In genomic region chr5:123326751-123327148, GRCm38 (mm10) we compare ENCODE assay signal across 9 mouse cellular contexts. TPM values are rescaled to one million over a fixed set of nuclear protein-coding genes. Genes with fewer than 3 reads are reported as not detected.
DNase-seq lines count a peak whose midpoint lies in the region; ATAC-seq and TF ChIP-seq lines count a peak whose summit lies in the region.
"Had no signal": no experiment of that assay in that cellular context is flagged by ENCODE, and none has a peak within 500 bp of the region (broad histone marks: within the 10 kb centered on the region; RNA-seq: fewer than 3 reads in every experiment).

No protein-coding gene starts in this region.

- no peaks in the 10 kb centered on the region for H3K9me3 ChIP-seq in forebrain, embryonic 12.5 days
- no peaks in the 10 kb centered on the region for H3K9me3 ChIP-seq in forebrain, embryonic 11.5 days (ENCODE audit: control insufficient read depth, low read length)
- no peaks in the 10 kb centered on the region for H3K9me3 ChIP-seq in heart, embryonic 16.5 days (replicated peaks; ENCODE audit: control insufficient read depth, low read length)
- H3K9me3 ChIP-seq in hindbrain, embryonic 16.5 days (ENCODE audit: control insufficient read depth, low read length) = no peaks in the 10 kb centered on the region

- H3K4me1 ChIP-seq in forebrain, embryonic 12.5 days = peaks cover 20% of the 10 kb centered on the region
- H3K4me1 ChIP-seq in forebrain, embryonic 11.5 days (replicated peaks; ENCODE audit: control insufficient read depth, insufficient read depth, low read length) = peaks cover 8% of the 10 kb centered on the region; the same call in 1 of the 2 replicates
- H3K4me1 ChIP-seq in heart, embryonic 16.5 days (ENCODE audit: control insufficient read depth, insufficient read depth, low read length) = 0 out of 2 replicates have a peak, but pooled peaks cover 2% of the 10 kb centered on the region
- peaks cover 8% of the 10 kb centered on the region; the same call in 1 of the 2 replicates for H3K4me1 ChIP-seq in hindbrain, embryonic 16.5 days (ENCODE audit: control insufficient read depth, insufficient read depth, low read depth, low read length)
- H3K4me1 ChIP-seq in thymus, adult 2 months (replicated peaks; ENCODE audit: control insufficient read depth, insufficient read depth, low read length) = no peaks in the 10 kb centered on the region

- H3K9ac ChIP-seq in forebrain, embryonic 12.5 days = no peak overlapping the region
- no peak overlapping the region for H3K9ac ChIP-seq in forebrain, embryonic 11.5 days (ENCODE audit: low read length)
- no peak overlapping the region for H3K9ac ChIP-seq in heart, embryonic 16.5 days (ENCODE audit: low read length)
- H3K9ac ChIP-seq in hindbrain, embryonic 16.5 days (ENCODE audit: low read depth, low read length) = no peak overlapping the region

- no peak for TF ChIP-seq CTCF in thymus, adult 2 months (IDR thresholded peaks at IDR 0.05; ENCODE audit: borderline replicate concordance, control insufficient read depth, extremely low read depth, insufficient read depth, low read length, poor library complexity)

- ATAC-seq in forebrain, embryonic 12.5 days (ENCODE audit: low FRiP score) = no peak
- no peak for ATAC-seq in forebrain, embryonic 11.5 days (replicated peaks; ENCODE audit: low FRiP score)
- ATAC-seq in heart, embryonic 16.5 days (replicated peaks; ENCODE audit: extremely low read depth, insufficient read depth, low FRiP score) = peak; percentile 57
- ATAC-seq in hindbrain, embryonic 16.5 days = no peak

- H3K27me3 ChIP-seq in forebrain, embryonic 12.5 days = no peaks in the 10 kb centered on the region
- H3K27me3 ChIP-seq in forebrain, embryonic 11.5 days (ENCODE audit: control insufficient read depth, insufficient read depth, low read length) = no peaks in the 10 kb centered on the region
- no peaks in the 10 kb centered on the region for H3K27me3 ChIP-seq in heart, embryonic 16.5 days (ENCODE audit: control insufficient read depth, insufficient read depth, low read length)
- no peaks in the 10 kb centered on the region; the same call in 1 of the 2 replicates for H3K27me3 ChIP-seq in hindbrain, embryonic 16.5 days (replicated peaks; ENCODE audit: control insufficient read depth, insufficient read depth, low read length)
- H3K27me3 ChIP-seq in thymus, adult 2 months (ENCODE audit: control insufficient read depth, insufficient read depth, low read length) = no peaks in the 10 kb centered on the region

- 0 out of 2 replicates have a peak overlapping the region, but pooled peaks have one; percentile 32 for H3K27ac ChIP-seq in forebrain, embryonic 12.5 days
- H3K27ac ChIP-seq in forebrain, embryonic 11.5 days (ENCODE audit: low read depth, low read length) = no peak overlapping the region
- H3K27ac ChIP-seq in heart, embryonic 16.5 days (ENCODE audit: low read length) = peak overlapping the region; percentile 66
- H3K27ac ChIP-seq in hindbrain, embryonic 16.5 days (ENCODE audit: low read depth, low read length) = no peak overlapping the region
- H3K27ac ChIP-seq in thymus, adult 2 months (ENCODE audit: control insufficient read depth, insufficient read depth, low read length) = no peak overlapping the region

- 85% methylated on average over 9 of the region's 9 CpGs for WGBS in forebrain, embryonic 12.5 days
- WGBS in forebrain, embryonic 11.5 days = 87% methylated on average over 9 of the region's 9 CpGs
- 71% methylated on average over 9 of the region's 9 CpGs for WGBS in heart, embryonic 16.5 days
- 73% methylated on average over 9 of the region's 9 CpGs for WGBS in hindbrain, embryonic 16.5 days
- 87% methylated on average over 9 of the region's 9 CpGs for WGBS in thymus, adult 2 months

- no peaks in the 10 kb centered on the region for H3K36me3 ChIP-seq in forebrain, embryonic 12.5 days (replicated peaks)
- H3K36me3 ChIP-seq in forebrain, embryonic 11.5 days (ENCODE audit: control insufficient read depth, insufficient read depth, low read length) = no peaks in the 10 kb centered on the region
- no peaks in the 10 kb centered on the region for H3K36me3 ChIP-seq in heart, embryonic 16.5 days (ENCODE audit: control insufficient read depth, insufficient read depth)
- no peaks in the 10 kb centered on the region for H3K36me3 ChIP-seq in hindbrain, embryonic 16.5 days (ENCODE audit: control insufficient read depth, insufficient read depth, low read length)
- H3K36me3 ChIP-seq in thymus, adult 2 months (ENCODE audit: control insufficient read depth, insufficient read depth, low read length) = no peaks in the 10 kb centered on the region

- TF ChIP-seq POLR2A in thymus, adult 2 months (IDR thresholded peaks at IDR 0.05; ENCODE audit: control insufficient read depth, extremely low read depth, insufficient read depth, low read length, poor library complexity) = no peak

- DNase-seq in forebrain, embryonic 11.5 days (ENCODE audit: low spot score) = no peak
- DNase-seq in 3134 (ENCODE audit: extremely low read depth, insufficient read length, low spot score) = peak; percentile 61
- peak; percentile 24 for DNase-seq in lung, postnatal 36 days
- DNase-seq in ovary, postnatal 10 days (ENCODE audit: low spot score) = no peak
- no peak for DNase-seq in thymus, adult 2 months

- H3K4me3 ChIP-seq in forebrain, embryonic 12.5 days (replicated peaks) = no peak overlapping the region
- H3K4me3 ChIP-seq in forebrain, embryonic 11.5 days (ENCODE audit: low read depth, low read length) = no peak overlapping the region
- H3K4me3 ChIP-seq in heart, embryonic 16.5 days (ENCODE audit: low read length) = no peak overlapping the region
- H3K4me3 ChIP-seq in hindbrain, embryonic 16.5 days (ENCODE audit: low read length) = no peak overlapping the region
- no peak overlapping the region for H3K4me3 ChIP-seq in thymus, adult 2 months (ENCODE audit: control insufficient read depth, insufficient read depth, low read length)
- H3K4me3 ChIP-seq: megakaryocyte, embryonic 14.5 days had no signal

- no peak overlapping the region for H3K4me2 ChIP-seq in forebrain, embryonic 12.5 days
- H3K4me2 ChIP-seq in forebrain, embryonic 11.5 days (ENCODE audit: low read depth, low read length, severe bottlenecking) = no peak overlapping the region
- no peak overlapping the region for H3K4me2 ChIP-seq in heart, embryonic 16.5 days (ENCODE audit: low read depth, low read length)
- no peak overlapping the region for H3K4me2 ChIP-seq in hindbrain, embryonic 16.5 days (ENCODE audit: low read length)

RNA-seq across cellular contexts. Expression of gene Bcl7a, which starts 16.9 kb away (rescaled TPM):
- 64.4 and 66.5 TPM in 2 replicates for polyA plus RNA-seq in forebrain, embryonic 12.5 days (2016; fragmentation: Nextera tagmentation; extraction: Ambion mirVana)
- 57.1 and 61.7 TPM in 2 replicates for polyA plus RNA-seq in forebrain, embryonic 11.5 days (2014; fragmentation: Nextera tagmentation; extraction: Ambion mirVana)
- 14.8 and 15.5 TPM in 2 replicates for polyA plus RNA-seq in heart, embryonic 16.5 days (2015; fragmentation: Nextera tagmentation; extraction: Ambion mirVana)
- 31.1 and 36.7 TPM in 2 replicates for polyA plus RNA-seq in hindbrain, embryonic 16.5 days (2015; fragmentation: Nextera tagmentation; extraction: Ambion mirVana)
- 29.4 and 34.4 TPM in 2 replicates for polyA plus RNA-seq in thymus, adult 2 months (2012; rRNA removed)

Comparison
In these comparisons a context has a peak if more than half of its experiments do, and no peak if none do; other contexts are left out.
1. H3K27ac ChIP-seq: peak in forebrain, embryonic 12.5 days (single experiment) and heart, embryonic 16.5 days (single experiment); none in forebrain, embryonic 11.5 days (single experiment), hindbrain, embryonic 16.5 days (single experiment) and thymus, adult 2 months (single experiment).
2. DNase-seq: peak in 3134 (single experiment) and lung, postnatal 36 days (single experiment); none in forebrain, embryonic 11.5 days (single experiment), ovary, postnatal 10 days (single experiment) and thymus, adult 2 months (single experiment).